Mouse (Mus musculus): ENCODE data around the gene Vmac.

GRCm38 (mm10) chr17:56758132-56758531, 40.3 kb upstream of the Vmac start:
- peak; percentile 27 for TF ChIP-seq CTCF (IDR thresholded peaks at IDR 0.05; ENCODE audit: control insufficient read depth, insufficient read depth, insufficient read length)
- TF ChIP-seq MAX (IDR thresholded peaks at IDR 0.05), result no peak
- TF ChIP-seq FOSL1 (IDR thresholded peaks at IDR 0.05; ENCODE audit: insufficient read depth, low read length, poor library complexity, severe bottlenecking), result no peak
